ENCODE assay signal across 24 mouse cellular contexts in genomic region chr3:139262359-139262758, GRCm38 (mm10). TPM values are rescaled to one million over a fixed set of nuclear protein-coding genes. Genes with fewer than 3 reads are reported as not detected.
"Had no signal": no experiment of that assay in that cellular context is flagged by ENCODE, and none has a peak within 500 bp of the region (broad histone marks: within the 10 kb centered on the region; RNA-seq: fewer than 3 reads in every experiment).

No protein-coding gene starts in this region.

RNA-seq across cellular contexts. Expression of gene Stpg2, which starts 56.9 kb away (rescaled TPM):
- total RNA-seq: heart, postnatal 10 days; heart, postnatal 14 days; heart, postnatal 25 days; heart, postnatal 36 days; heart, postnatal 4 days; hematopoietic stem cell, adult 5-6 weeks; hindbrain, postnatal 0 days; layer of hippocampus, adult 2 months had no signal
- polyA plus RNA-seq: heart, embryonic 12.5 days; heart, embryonic 13.5 days; heart, embryonic 14.5 days; heart, postnatal 0 days; hindbrain, embryonic 10.5 days; hindbrain, embryonic 12.5 days; hindbrain, embryonic 14.5 days; hindbrain, embryonic 16.5 days; inflammation-experienced regulatory T-cells, adult 6 months; intestine, embryonic 14.5 days; intestine, embryonic 15.5 days; intestine, embryonic 16.5 days; intestine, postnatal 0 days; kidney, embryonic 16.5 days; kidney, postnatal 0 days; large intestine, adult 2 months had no signal
